Mouse (Mus musculus) liver, embryonic 15.5 days (tissue): ENCODE data around the gene Wdr43. TPM values are rescaled to one million over a fixed set of nuclear protein-coding genes. Genes with fewer than 3 reads are reported as not detected.
A peak's percentile ranks its signal among the peaks of the same experiment; 100 is the strongest.
"Not testable (repeated sequence)": the region's sequence is repeated elsewhere in the genome, so short reads cannot be mapped to it uniquely, and the experiment has no call there.

Experiments used
- ATAC-seq: fragments of 200-750 bp; cut with Nextera tagmentation; 2 replicates; pipeline ENCODE4 v1.8.0; 2017; ENCODE audit warnings: moderate number of reproducible peaks, mild to moderate bottlenecking, moderate library complexity; ENCODE audit not compliant: insufficient read depth
- H3K27ac ChIP-seq: fragments of 300-500 bp; sonication (generic); replicated peaks from 2 replicates; pipeline ENCODE4 v1.5.1; 2015; ENCODE audit warnings: mild to moderate bottlenecking, inconsistent platforms
- H3K27me3 ChIP-seq: fragments of 300-500 bp; sonication (generic); 2 replicates; pipeline ENCODE4 v1.6.1; 2015; ENCODE audit warnings: mild to moderate bottlenecking, inconsistent platforms
- H3K36me3 ChIP-seq: fragments of 300-500 bp; sonication (generic); replicated peaks from 2 replicates; pipeline ENCODE4 v1.6.1; 2015; ENCODE audit warnings: moderate library complexity, mild to moderate bottlenecking, inconsistent platforms
- H3K4me1 ChIP-seq: fragments of 300-500 bp; sonication (generic); replicated peaks from 2 replicates; pipeline ENCODE4 v1.6.1; 2015; ENCODE audit warnings: inconsistent platforms
- H3K4me2 ChIP-seq: fragments of 300-500 bp; sonication (generic); 2 replicates; pipeline ENCODE4 v1.6.1; 2015; ENCODE audit warnings: moderate library complexity, mild to moderate bottlenecking, inconsistent platforms
- H3K4me3 ChIP-seq: fragments of 300-500 bp; sonication (generic); replicated peaks from 2 replicates; pipeline ENCODE4 v1.5.1; 2015; ENCODE audit warnings: mild to moderate bottlenecking, inconsistent platforms
- H3K9ac ChIP-seq: fragments of 300-500 bp; sonication (generic); 2 replicates; pipeline ENCODE4 v1.6.1; 2015; ENCODE audit warnings: moderate library complexity, mild to moderate bottlenecking, inconsistent platforms
- H3K9me3 ChIP-seq: fragments of 300-500 bp; sonication (generic); replicated peaks from 2 replicates; pipeline ENCODE4 v1.6.1; 2016; ENCODE audit warnings: inconsistent platforms
- WGBS: fragments of 180-500 bp; shearing (Covaris S2); methylation state at CpG from one replicate; pipeline ENCODE4 v1.1.7; 2015; ENCODE audit warnings: mixed read lengths; ENCODE audit not compliant: insufficient replicate concordance; 5-methylcytosine and 5-hydroxymethylcytosine counted together
- polyA plus RNA-seq: library from polyadenylated mRNA; unstranded; fragments of >200 nt; fragmentation: Nextera tagmentation; extraction: Ambion mirVana; gene quantifications from 2 replicates; pipeline ENCODE4 v1.2.1, GENCODE M21; 2015

The Wdr43 gene
- polyA plus RNA-seq, 1 experiment from 2014 or later = 33.3 TPM

- no peak overlapping the region for H3K4me3 ChIP-seq
- no peak overlapping the region for H3K9ac ChIP-seq
- H3K9me3 ChIP-seq = no peaks in the 10 kb centered on the region
- peaks cover 95% of the 10 kb centered on the region for H3K36me3 ChIP-seq
- H3K27ac ChIP-seq = no peak overlapping the region
- H3K4me1 ChIP-seq = no peaks in the 10 kb centered on the region
- H3K4me2 ChIP-seq = no peak overlapping the region
- H3K27me3 ChIP-seq = no peaks in the 10 kb centered on the region
- no peak for ATAC-seq
- 65% methylated on average over 4 of the region's 4 CpGs for WGBS
These were observed 22.1 kb downstream of the Wdr43 start for GRCm38 (mm10) chr17:71637750-71638265.

GRCm38 (mm10) chr17:71639056-71639455, 23.4 kb downstream of the Wdr43 start:
- H3K4me3 ChIP-seq, H3K27me3 ChIP-seq, H3K27ac ChIP-seq, ATAC-seq, H3K9ac ChIP-seq, H3K9me3 ChIP-seq, H3K4me2 ChIP-seq, H3K4me1 ChIP-seq: not testable (repeated sequence)
- WGBS = 68% methylated on average over 5 of the region's 5 CpGs
- peaks cover 90% of the 10 kb centered on the region for H3K36me3 ChIP-seq

DNA sequence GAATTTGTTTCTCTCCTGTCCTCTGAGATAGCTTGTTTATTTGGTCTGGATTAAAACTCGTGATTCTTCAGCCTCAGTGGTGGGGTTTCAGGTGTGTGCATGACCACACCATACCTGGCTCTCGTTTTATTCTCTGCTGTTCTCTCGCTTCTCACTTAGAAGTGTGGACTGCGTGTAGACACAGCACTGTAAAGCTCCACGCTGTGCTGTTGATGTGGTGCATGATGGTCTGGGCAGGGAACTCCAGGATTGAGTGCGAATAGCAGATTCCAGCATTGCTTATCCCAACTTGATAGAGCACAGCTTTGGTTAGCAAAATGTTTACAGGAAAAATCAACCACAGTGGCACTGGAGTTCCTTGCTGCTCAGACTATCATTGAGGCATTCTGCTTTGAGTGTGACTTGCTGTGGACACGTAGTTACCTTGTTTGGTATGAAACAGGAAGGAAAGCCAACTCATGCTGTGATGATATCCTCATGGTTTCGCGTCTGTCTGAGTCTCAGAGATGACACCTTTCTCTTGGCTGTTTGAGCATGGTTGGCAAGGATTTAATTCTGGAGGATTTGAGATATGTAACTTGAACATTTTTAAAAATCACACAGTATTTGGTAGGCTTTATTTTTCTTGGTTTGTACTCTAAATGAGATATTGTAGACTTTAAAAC, 24.9 kb downstream of the Wdr43 start:
- WGBS = 69% methylated on average over 9 of the region's 9 CpGs
- no peak overlapping the region for H3K9ac ChIP-seq
- no peak overlapping the region for H3K27ac ChIP-seq
- ATAC-seq = no peak
- H3K27me3 ChIP-seq = no peaks in the 10 kb centered on the region
- H3K4me2 ChIP-seq = no peak overlapping the region
- H3K4me1 ChIP-seq = no peaks in the 10 kb centered on the region
- H3K4me3 ChIP-seq = no peak overlapping the region
- peaks cover 88% of the 10 kb centered on the region for H3K36me3 ChIP-seq
- H3K9me3 ChIP-seq = no peaks in the 10 kb centered on the region

DNA sequence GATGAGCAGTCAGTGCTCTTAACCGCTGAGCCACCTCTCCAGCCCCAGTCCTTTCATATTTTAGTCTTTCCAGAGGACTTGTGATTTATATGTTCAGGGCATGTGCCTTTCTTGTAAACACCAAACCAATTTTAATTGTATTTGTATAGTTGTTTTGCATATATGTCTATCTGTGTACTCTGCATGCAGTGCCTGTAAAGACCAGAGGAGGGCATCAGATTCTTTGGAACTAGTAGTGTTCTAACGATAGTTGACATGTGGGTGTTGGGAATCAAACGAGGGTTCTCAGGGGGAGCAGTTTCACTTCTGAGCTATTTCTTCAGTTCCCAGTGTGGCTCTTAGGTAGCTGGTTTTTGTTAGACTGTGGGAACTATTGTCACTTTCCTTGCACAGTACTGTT, 26.5 kb downstream of the Wdr43 start:
- Histone ChIP-seq H3K27ac (no peak overlapping the region), H3K9me3 (no peaks in the 10 kb centered on the region), H3K4me1 (no peaks in the 10 kb centered on the region), H3K4me2 (no peak overlapping the region), H3K4me3 (no peak overlapping the region), H3K27me3 (no peaks in the 10 kb centered on the region), H3K36me3 (peaks cover 85% of the 10 kb centered on the region), H3K9ac (no peak overlapping the region)
- no peak for ATAC-seq
- WGBS = 76% methylated on average over 3 of the region's 3 CpGs

- no peak overlapping the region for H3K4me3 ChIP-seq
- H3K9me3 ChIP-seq = no peaks in the 10 kb centered on the region
- H3K4me1 ChIP-seq = no peaks in the 10 kb centered on the region
- H3K36me3 ChIP-seq = peaks cover 78% of the 10 kb centered on the region
- H3K4me2 ChIP-seq = no peak overlapping the region
- H3K27ac ChIP-seq = no peak overlapping the region
- no peak overlapping the region for H3K9ac ChIP-seq
- 85% methylated on average over 9 of the region's 9 CpGs for WGBS
- no peak for ATAC-seq
- no peaks in the 10 kb centered on the region for H3K27me3 ChIP-seq
These were observed 34.3 kb downstream of the Wdr43 start for GRCm38 (mm10) chr17:71650011-71650410.

- Histone ChIP-seq H3K27ac (no peak overlapping the region), H3K27me3 (no peaks in the 10 kb centered on the region)
- 78% methylated on average over 2 of the region's 2 CpGs for whole genome bisulfite sequencing
These were observed 36.8 kb downstream of the Wdr43 start for GRCm38 (mm10) chr17:71652495-71652894.

DNA sequence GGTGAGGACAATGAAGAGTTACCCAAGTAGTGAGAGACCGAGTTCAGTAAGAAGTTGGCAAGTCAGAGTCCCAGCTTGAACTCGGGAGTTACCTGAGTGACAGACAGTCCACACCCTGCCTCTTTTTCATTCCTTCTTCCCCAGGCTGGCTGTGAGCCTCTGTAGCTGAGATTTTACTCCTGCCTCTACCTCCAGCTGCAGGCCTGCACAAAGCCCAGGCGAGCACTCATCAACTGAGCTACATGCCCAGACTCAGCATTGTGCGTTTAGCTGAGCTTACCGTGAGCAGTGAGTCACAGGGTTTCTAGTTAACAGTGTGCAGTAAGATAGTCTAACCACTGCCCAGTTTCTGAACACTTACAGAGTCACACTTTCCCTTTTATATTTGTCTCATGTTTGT, 37.2 kb downstream of the Wdr43 start:
- Histone ChIP-seq H3K4me1 (no peaks in the 10 kb centered on the region), H3K27me3 (no peaks in the 10 kb centered on the region), H3K36me3 (peaks cover 80% of the 10 kb centered on the region), H3K9ac (no peak overlapping the region), H3K4me2 (no peak overlapping the region), H3K4me3 (no peak overlapping the region), H3K9me3 (no peaks in the 10 kb centered on the region), H3K27ac (no peak overlapping the region)
- ATAC-seq = no peak
- WGBS = 81% methylated on average over 5 of the region's 5 CpGs

More at GRCm38 (mm10) chr17:71652495-71652894, 36.8 kb downstream of the Wdr43 start:
- Histone ChIP-seq H3K4me3 (no peak overlapping the region), H3K4me2 (no peak overlapping the region), H3K36me3 (peaks cover 78% of the 10 kb centered on the region), H3K9me3 (no peaks in the 10 kb centered on the region), H3K4me1 (no peaks in the 10 kb centered on the region), H3K9ac (no peak overlapping the region)
- no peak for ATAC-seq

DNA sequence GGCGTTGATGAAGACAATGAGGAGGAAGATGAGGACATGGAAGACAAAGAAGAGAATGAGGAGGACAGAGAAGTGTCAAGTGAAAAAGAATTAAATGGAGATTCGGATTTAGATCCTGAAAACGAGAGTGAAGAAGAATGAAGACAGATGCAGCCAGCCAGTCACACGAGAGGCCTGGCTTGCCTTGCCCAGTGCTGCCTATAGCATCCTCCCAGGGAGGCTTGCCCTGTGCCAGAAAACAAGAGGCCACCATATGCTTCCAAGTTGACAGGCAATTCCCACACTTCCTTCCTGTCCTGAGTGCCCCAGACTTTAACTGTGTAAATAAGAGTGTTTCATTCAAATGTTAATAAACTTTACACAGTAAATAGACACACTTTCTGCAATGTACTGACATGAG, 41.8 kb downstream of the Wdr43 start:
- WGBS = 83% methylated on average over 4 of the region's 4 CpGs
- Histone ChIP-seq H3K27ac (no peak overlapping the region), H3K9ac (no peak overlapping the region), H3K4me2 (no peak overlapping the region), H3K4me3 (no peak overlapping the region), H3K36me3 (peaks cover 51% of the 10 kb centered on the region), H3K27me3 (no peaks in the 10 kb centered on the region), H3K9me3 (no peaks in the 10 kb centered on the region), H3K4me1 (peaks cover 9% of the 10 kb centered on the region; the same call in 1 of the 2 replicates)
- ATAC-seq = no peak

DNA sequence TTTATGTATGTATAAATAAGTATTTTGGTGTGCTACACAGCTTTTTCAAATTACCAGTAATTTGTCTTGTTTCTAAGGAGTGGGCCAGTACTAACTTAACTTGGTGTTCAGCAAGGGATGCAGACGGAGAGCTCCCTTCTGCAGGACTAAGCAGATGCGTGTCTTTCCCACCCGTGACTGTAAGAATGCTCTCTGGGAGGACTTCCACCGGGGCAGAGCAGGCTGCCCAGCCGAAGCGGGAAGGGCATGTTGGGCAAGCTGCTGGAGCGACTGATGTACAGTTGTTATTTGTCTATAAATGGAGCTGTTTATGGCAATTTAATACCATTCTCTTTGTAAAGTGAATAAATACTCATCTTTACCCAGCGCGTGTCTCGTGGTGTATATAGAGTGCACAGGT, 43.0 kb downstream of the Wdr43 start:
- Histone ChIP-seq H3K27ac (no peak overlapping the region), H3K36me3 (peaks cover 41% of the 10 kb centered on the region), H3K9me3 (no peaks in the 10 kb centered on the region), H3K4me3 (no peak overlapping the region), H3K27me3 (no peaks in the 10 kb centered on the region), H3K9ac (no peak overlapping the region), H3K4me2 (no peak overlapping the region), H3K4me1 (peaks cover 14% of the 10 kb centered on the region)
- 86% methylated on average over 10 of the region's 10 CpGs for WGBS
- no peak for ATAC-seq

DNA sequence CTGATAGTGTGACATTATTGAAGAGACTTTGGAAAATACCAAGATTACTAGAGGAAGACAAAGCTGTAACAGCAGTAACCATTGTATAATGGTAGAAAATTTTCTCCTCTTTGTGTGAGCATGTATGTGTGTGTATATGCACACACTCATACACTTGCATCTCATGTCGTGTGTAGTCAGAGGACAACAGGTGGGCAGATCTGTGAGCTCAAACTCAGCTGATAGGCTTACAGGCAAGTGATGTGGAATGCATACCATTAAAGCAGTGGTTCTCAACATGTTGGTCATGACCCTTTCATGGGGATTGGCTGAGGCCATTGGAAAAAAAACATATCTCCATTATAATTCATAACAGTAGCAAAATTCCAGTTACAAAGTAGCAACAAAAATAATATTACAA, 44.7 kb downstream of the Wdr43 start:
- no peak for ATAC-seq
- H3K4me1 ChIP-seq = peaks cover 14% of the 10 kb centered on the region
- H3K4me2 ChIP-seq = no peak overlapping the region
- whole genome bisulfite sequencing = 16% methylated on average over 1 of the region's 1 CpGs
- peaks cover 32% of the 10 kb centered on the region for H3K36me3 ChIP-seq
- no peaks in the 10 kb centered on the region for H3K27me3 ChIP-seq
- H3K9me3 ChIP-seq = no peaks in the 10 kb centered on the region
- no peak overlapping the region for H3K9ac ChIP-seq
- no peak overlapping the region for H3K27ac ChIP-seq
- H3K4me3 ChIP-seq = no peak overlapping the region

GRCm38 (mm10) chr17:71662751-71663250, 47.1 kb downstream of the Wdr43 start:
- 10% methylated on average over 21 of the region's 21 CpGs for WGBS
- Histone ChIP-seq H3K4me3 (peak overlapping the region; percentile 44), H3K4me1 (peaks cover 14% of the 10 kb centered on the region), H3K27me3 (no peaks in the 10 kb centered on the region), H3K9me3 (no peaks in the 10 kb centered on the region), H3K36me3 (peaks cover 10% of the 10 kb centered on the region), H3K27ac (no peak overlapping the region), H3K4me2 (peak overlapping the region; percentile 70), H3K9ac (no peak overlapping the region)
- ATAC-seq = no peak

GRCm38 (mm10) chr17:71663491-71663890, 47.8 kb downstream of the Wdr43 start:
- 44% methylated on average over 6 of the region's 6 CpGs for WGBS
- H3K27ac ChIP-seq = no peak overlapping the region
- H3K36me3 ChIP-seq = peaks cover 6% of the 10 kb centered on the region
- no peaks in the 10 kb centered on the region for H3K27me3 ChIP-seq
- ATAC-seq = no peak
- no peaks in the 10 kb centered on the region for H3K9me3 ChIP-seq
- H3K9ac ChIP-seq = no peak overlapping the region
- no peak overlapping the region for H3K4me2 ChIP-seq
- peaks cover 14% of the 10 kb centered on the region for H3K4me1 ChIP-seq
- no peak overlapping the region for H3K4me3 ChIP-seq
